Mouse (Mus musculus) spleen, adult 2 months (tissue): Measurements from ENCODE around the gene Runx1. TPM values are rescaled to one million over a fixed set of nuclear protein-coding genes. Genes with fewer than 3 reads are reported as not detected.

Source experiments
- DNase-seq, 2 experiments: peaks; one replicate each; pipeline versions ENCODE4 v3.0.0 to v3.0.0-alpha.2; 2012 to 2021; ENCODE audit warnings: low spot score in 2 of 2, low read depth in 1 of 2
- H3K27ac ChIP-seq: fragments of 200-500 bp; 2 replicates; pipeline ENCODE4 v1.5.1; 2012; ENCODE audit warnings: low read length, inconsistent platforms; ENCODE audit not compliant: insufficient read depth
- H3K27me3 ChIP-seq: fragments of 200-500 bp; 2 replicates; pipeline ENCODE4 v1.6.1; 2012; ENCODE audit warnings: mild to moderate bottlenecking, moderate library complexity, low read length, inconsistent platforms; ENCODE audit not compliant: control insufficient read depth, insufficient read depth
- H3K36me3 ChIP-seq: fragments of 200-500 bp; 2 replicates; pipeline ENCODE4 v1.6.1; 2012; ENCODE audit warnings: mild to moderate bottlenecking, low read length, inconsistent platforms; ENCODE audit not compliant: control insufficient read depth, insufficient read depth
- H3K4me1 ChIP-seq: fragments of 200-500 bp; 2 replicates; pipeline ENCODE4 v1.6.1; 2011; ENCODE audit warnings: inconsistent platforms; ENCODE audit not compliant: control insufficient read depth, insufficient read depth, insufficient read length
- H3K4me3 ChIP-seq: fragments of 200-500 bp; 2 replicates; pipeline ENCODE4 v1.5.1; 2011; ENCODE audit warnings: mild to moderate bottlenecking, inconsistent platforms; ENCODE audit not compliant: insufficient read depth, insufficient read length; ENCODE audit errors: extremely low read depth
- CTCF ChIP-seq: fragments of 200-500 bp; IDR thresholded peaks from 2 replicates; pipeline ENCODE4 v1.5.1; 2011; ENCODE audit warnings: mild to moderate bottlenecking, inconsistent platforms; ENCODE audit not compliant: insufficient read depth, insufficient read length, insufficient replicate concordance; ENCODE audit errors: extremely low read depth
- POLR2A ChIP-seq: fragments of 200-500 bp; IDR thresholded peaks from 2 replicates; pipeline ENCODE4 v1.6.1; 2011; ENCODE audit warnings: low read depth, low read length, inconsistent platforms
- WGBS: fragments of 180-500 bp; shearing (Covaris S2); methylation state at CpG from one replicate; pipeline ENCODE4 v1.1.7; 2018; 5-methylcytosine and 5-hydroxymethylcytosine counted together
- polyA plus RNA-seq: library from polyadenylated mRNA; depleted of rRNA; stranded (reverse); fragments of >200 nt; gene quantifications from 2 replicates; pipeline ENCODE4 v1.2.3, GENCODE M21; 2012

Gene Runx1
- polyA plus RNA-seq, 1 experiment: 26.7 TPM

DNA sequence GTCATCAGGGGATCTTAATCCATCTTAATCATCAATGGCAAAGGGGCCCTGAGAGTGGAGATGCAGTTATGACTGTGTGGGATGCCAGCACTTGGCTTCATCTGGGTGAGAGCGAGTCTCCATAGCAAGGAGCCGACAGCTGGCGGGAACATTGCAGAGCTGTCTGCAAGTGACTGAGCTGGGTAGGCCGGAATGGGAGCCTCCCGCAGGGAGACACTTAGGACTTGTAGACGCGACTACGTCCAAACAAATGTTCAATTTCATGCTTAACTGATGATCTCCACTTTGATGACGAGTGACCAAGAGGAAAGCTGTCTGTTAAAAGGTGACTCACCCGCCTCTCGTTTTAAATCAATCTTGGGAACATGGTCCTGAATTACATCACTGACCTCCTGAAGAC is 37.5 kb downstream of the Runx1 start:
- whole genome bisulfite sequencing: 90% methylated on average over 11 of the region's 11 CpGs
- peaks cover 36% of the 10 kb centered on the region for H3K4me1 ChIP-seq
- no peak overlapping the region for H3K27ac ChIP-seq
- no peaks in the 10 kb centered on the region; the same call in 1 of the 2 replicates for H3K36me3 ChIP-seq
- H3K4me3 ChIP-seq: no peak overlapping the region
- no peaks in the 10 kb centered on the region for H3K27me3 ChIP-seq
- TF ChIP-seq CTCF: no peak
- no peak for TF ChIP-seq POLR2A
- DNase-seq: no peak

- DNase-seq: peak; percentile 19 to 40
- no peaks in the 10 kb centered on the region; the same call in 1 of the 2 replicates for H3K36me3 ChIP-seq
- H3K4me3 ChIP-seq: no peak overlapping the region
- 21% methylated on average over 5 of the region's 5 CpGs for WGBS
- H3K27me3 ChIP-seq: no peaks in the 10 kb centered on the region
- peaks cover 46% of the 10 kb centered on the region for H3K4me1 ChIP-seq
- 0 out of 2 replicates have a peak overlapping the region, but pooled peaks have one; percentile 58 for H3K27ac ChIP-seq
- TF ChIP-seq POLR2A (no peak), CTCF (no peak)
Measured at GRCm38 (mm10) chr16:92786883-92787321, 39.0 kb downstream of the Runx1 start.

GRCm38 (mm10) chr16:92786276-92786882 is 39.6 kb downstream of the Runx1 start:
- WGBS: 29% methylated on average over 6 of the region's 6 CpGs
- no peak for TF ChIP-seq POLR2A
- TF ChIP-seq CTCF: no peak
- Histone ChIP-seq H3K27me3 (no peaks in the 10 kb centered on the region), H3K4me3 (no peak overlapping the region), H3K36me3 (no peaks in the 10 kb centered on the region; the same call in 1 of the 2 replicates), H3K4me1 (peaks cover 46% of the 10 kb centered on the region), H3K27ac (peak overlapping the region; percentile 58; the same call in 1 of the 2 replicates)
- DNase-seq: no peak

DNA sequence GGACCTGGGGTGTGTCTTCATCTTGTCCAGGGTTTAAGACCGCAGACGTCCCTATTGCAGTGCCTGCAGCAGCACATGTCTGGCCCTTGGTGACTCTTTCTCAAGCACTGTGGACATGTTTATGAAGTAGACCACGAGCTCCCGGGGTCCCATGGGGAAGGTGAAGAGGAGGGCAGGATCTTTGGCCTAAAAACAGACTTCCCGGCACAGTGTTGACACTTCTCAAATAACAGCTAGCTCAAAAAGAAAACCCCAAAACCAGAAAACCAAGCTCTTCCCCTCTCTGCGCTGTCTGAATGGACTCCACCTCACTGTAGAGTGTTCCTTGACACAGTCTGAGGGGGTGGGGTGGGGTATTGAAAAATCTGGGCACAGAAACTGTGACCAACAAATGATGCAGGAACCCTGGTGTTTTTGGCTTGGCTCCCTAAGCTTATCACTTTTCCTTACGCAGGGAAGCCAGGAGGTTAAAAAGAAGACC is 42.3 kb downstream of the Runx1 start:
- H3K36me3 ChIP-seq: no peaks in the 10 kb centered on the region; the same call in 1 of the 2 replicates
- TF ChIP-seq POLR2A: no peak
- no peak for TF ChIP-seq CTCF
- WGBS: 35% methylated on average over 7 of the region's 7 CpGs

GRCm38 (mm10) chr16:92782408-92782807 is 43.5 kb downstream of the Runx1 start:
- 41% methylated on average over 6 of the region's 6 CpGs for WGBS
- no peak overlapping the region for H3K27ac ChIP-seq
- no peak for TF ChIP-seq POLR2A
- TF ChIP-seq CTCF: no peak
- peaks cover 44% of the 10 kb centered on the region for H3K4me1 ChIP-seq
- no peak for DNase-seq
- no peaks in the 10 kb centered on the region for H3K27me3 ChIP-seq
- no peak overlapping the region for H3K4me3 ChIP-seq
- H3K36me3 ChIP-seq: no peaks in the 10 kb centered on the region; the same call in 1 of the 2 replicates

More for the DNA sequence above, 42.3 kb downstream of the Runx1 start:
- Histone ChIP-seq H3K27ac (no peak overlapping the region), H3K4me3 (no peak overlapping the region), H3K27me3 (no peaks in the 10 kb centered on the region), H3K4me1 (peaks cover 44% of the 10 kb centered on the region)
- no peak for DNase-seq

- Histone ChIP-seq H3K27ac (no peak overlapping the region), H3K4me3 (no peak overlapping the region), H3K36me3 (no peaks in the 10 kb centered on the region; the same call in 1 of the 2 replicates), H3K27me3 (no peaks in the 10 kb centered on the region), H3K4me1 (peaks cover 24% of the 10 kb centered on the region; the same call in 1 of the 2 replicates)
- no peak for DNase-seq
- WGBS: 92% methylated on average over 9 of the region's 9 CpGs
- TF ChIP-seq POLR2A (no peak), CTCF (no peak)
Measured at GRCm38 (mm10) chr16:92779896-92780435, 46.0 kb downstream of the Runx1 start.
